Mouse (Mus musculus): ENCODE results near the gene Nle1.

- TF ChIP-seq CTCF (IDR thresholded peaks at IDR 0.05; ENCODE audit: insufficient read depth, low read depth, low read length) (no peak), POLR2A (IDR thresholded peaks at IDR 0.05; ENCODE audit: insufficient read depth, low read depth, low read length) (no peak)
Measured at GRCm38 (mm10) chr11:82920768-82921167, 12.6 kb upstream of the Nle1 start.

Data from olfactory bulb, adult 2 months (tissue).